Mouse (Mus musculus): Measurements from ENCODE around the gene Rassf3. TPM values are rescaled to one million over a fixed set of nuclear protein-coding genes. Genes with fewer than 3 reads are reported as not detected.
A peak's percentile ranks its signal among the peaks of the same experiment; 100 is the strongest.

The Rassf3 gene
- total and polyA plus RNA-seq, 2 experiments from 2014 or later = 23.4 to 27.9 TPM

DNA sequence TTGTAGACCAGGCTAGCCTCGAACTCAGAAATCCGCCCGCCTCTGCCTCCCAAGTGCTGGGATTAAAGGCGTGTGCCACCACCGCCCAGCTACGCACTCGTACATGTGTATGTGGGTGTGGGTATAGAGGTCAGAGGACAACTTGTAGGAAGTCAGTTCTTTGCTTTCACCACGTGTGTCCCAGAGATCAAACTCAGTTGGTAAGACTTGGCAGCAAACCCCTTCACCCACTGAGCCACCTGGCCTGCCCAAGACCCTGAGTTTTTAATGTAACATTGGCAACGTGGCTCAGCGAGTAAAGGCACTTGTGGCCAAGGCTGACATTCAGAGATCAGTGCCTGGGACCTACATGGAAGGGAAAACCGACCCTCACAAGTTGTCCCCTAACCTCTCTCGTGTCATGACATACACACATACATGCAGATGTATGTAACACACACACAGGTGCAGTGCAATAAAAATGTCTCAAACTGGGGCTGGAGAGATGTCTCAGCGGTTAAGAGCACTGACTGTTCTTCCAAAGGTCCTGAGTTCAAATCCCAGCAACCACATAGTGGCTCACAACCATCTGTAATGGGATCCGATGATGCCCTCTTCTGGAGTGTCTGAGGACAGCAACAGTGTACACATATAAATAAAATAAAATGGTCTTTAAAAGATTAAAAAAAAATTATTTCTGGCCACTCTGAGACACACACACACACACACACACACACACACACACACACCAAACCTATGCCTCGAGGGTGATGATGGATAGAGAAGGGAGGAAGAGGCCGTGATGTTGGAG lies 31.8 kb upstream of the Rassf3 start:
- 89% methylated on average over 15 of the region's 16 CpGs for WGBS
- H3K4me3 ChIP-seq (ENCODE audit: low read depth, low read length) = no peak overlapping the region
- no peak overlapping the region for H3K4me2 ChIP-seq (ENCODE audit: low read depth, low read length)
- TF ChIP-seq CTCF (IDR thresholded peaks at IDR 0.05; ENCODE audit: low read depth) (no peak), EP300 (IDR thresholded peaks at IDR 0.05; ENCODE audit: low read depth) (no peak)
- no peak overlapping the region for H3K9ac ChIP-seq (replicated peaks; ENCODE audit: low read depth, low read length)
- no peaks in the 10 kb centered on the region for H3K27me3 ChIP-seq (ENCODE audit: control insufficient read depth, insufficient read depth, low read length)
- H3K27ac ChIP-seq (ENCODE audit: low read depth) = no peak overlapping the region
- no peak for ATAC-seq (ENCODE audit: insufficient read depth, low read depth)
- no peaks in the 10 kb centered on the region for H3K36me3 ChIP-seq (replicated peaks; ENCODE audit: control insufficient read depth, insufficient read depth, low read length)
- no peak for DNase-seq (ENCODE audit: low spot score)
- H3K4me1 ChIP-seq (ENCODE audit: control insufficient read depth, insufficient read depth) = peaks cover 19% of the 10 kb centered on the region
- H3K9me3 ChIP-seq (replicated peaks; ENCODE audit: control insufficient read depth, low read length) = no peaks in the 10 kb centered on the region

DNA sequence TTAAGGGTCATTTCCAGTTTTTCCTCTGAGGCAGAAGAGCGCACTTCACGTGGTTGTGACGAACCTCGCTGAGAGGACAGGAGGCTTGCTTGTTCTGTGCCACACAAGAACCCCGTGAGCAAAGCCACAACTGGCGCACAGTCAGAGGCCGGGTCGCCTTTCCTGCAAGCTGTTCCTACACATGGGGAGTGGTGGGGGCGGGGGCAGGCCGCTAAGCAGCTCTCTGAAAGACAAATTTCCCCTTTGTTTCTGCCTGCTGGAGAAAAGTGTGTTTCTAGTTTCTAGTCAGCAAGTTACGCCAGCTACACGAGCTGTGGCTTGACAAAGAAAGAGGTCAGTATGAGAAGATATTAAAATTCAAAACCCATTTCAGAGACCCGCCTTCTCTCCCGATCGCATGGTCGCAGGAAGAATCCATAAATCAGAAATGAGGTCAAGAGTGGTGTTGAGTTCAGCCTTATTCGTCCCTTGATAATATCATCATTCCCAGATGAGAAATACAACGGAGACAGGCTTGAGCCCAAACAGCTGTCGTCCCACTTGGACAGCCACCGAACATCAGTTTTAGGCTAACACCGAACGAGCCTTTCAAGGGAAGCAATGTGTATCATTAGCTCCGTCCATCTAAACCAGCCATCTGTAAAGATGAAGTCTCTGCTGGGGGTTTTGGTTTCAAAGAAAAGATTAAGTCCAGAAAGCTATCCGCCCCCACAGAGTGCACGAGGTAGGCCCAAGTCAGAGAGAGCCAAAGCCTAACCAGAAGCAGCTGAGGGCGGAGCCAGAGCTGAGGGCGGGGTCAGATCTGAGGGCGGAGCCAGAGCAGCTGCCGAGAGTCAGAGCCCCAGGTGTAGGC lies 30.8 kb upstream of the Rassf3 start:
- no peaks in the 10 kb centered on the region for H3K27me3 ChIP-seq (ENCODE audit: control insufficient read depth, insufficient read depth, low read length)
- peak overlapping the region; percentile 49; the same call in 1 of the 2 replicates for H3K27ac ChIP-seq (ENCODE audit: low read depth)
- peaks cover 19% of the 10 kb centered on the region for H3K4me1 ChIP-seq (ENCODE audit: control insufficient read depth, insufficient read depth)
- H3K4me2 ChIP-seq (ENCODE audit: low read depth, low read length) = no peak overlapping the region
- H3K9me3 ChIP-seq (replicated peaks; ENCODE audit: control insufficient read depth, low read length) = no peaks in the 10 kb centered on the region
- H3K9ac ChIP-seq (replicated peaks; ENCODE audit: low read depth, low read length) = no peak overlapping the region
- WGBS = 60% methylated on average over 29 of the region's 29 CpGs
- TF ChIP-seq EP300 (IDR thresholded peaks at IDR 0.05; ENCODE audit: low read depth) (no peak), CTCF (IDR thresholded peaks at IDR 0.05; ENCODE audit: low read depth) (no peak)
- no peaks in the 10 kb centered on the region for H3K36me3 ChIP-seq (replicated peaks; ENCODE audit: control insufficient read depth, insufficient read depth, low read length)
- DNase-seq (ENCODE audit: low spot score) (peak; percentile 26), ATAC-seq (ENCODE audit: insufficient read depth, low read depth) (no peak)
- no peak overlapping the region for H3K4me3 ChIP-seq (ENCODE audit: low read depth, low read length)

DNA sequence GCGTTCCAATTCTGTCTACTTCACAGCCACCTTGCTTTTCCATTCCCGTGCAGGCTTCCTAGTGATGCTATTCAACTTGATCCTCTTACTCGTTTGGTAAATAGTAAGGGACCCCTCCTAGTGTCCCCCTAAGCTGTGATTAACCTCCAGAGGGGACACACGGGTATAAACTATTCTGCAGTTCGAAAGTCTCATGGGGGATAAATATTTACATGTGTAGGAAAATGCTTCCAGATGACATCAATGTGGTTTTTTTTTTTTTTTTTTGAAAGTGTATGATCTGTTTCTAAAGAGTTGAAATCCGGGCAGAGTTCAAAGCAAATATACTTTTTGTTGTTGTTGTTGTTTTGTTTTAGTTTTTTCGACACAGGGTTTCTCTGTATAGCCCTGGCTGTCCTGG lies 29.8 kb upstream of the Rassf3 start:
- peak overlapping the region; percentile 72 for H3K27ac ChIP-seq (ENCODE audit: low read depth)
- peak overlapping the region; percentile 51 for H3K4me3 ChIP-seq (ENCODE audit: low read depth, low read length)
- peaks cover 17% of the 10 kb centered on the region for H3K4me1 ChIP-seq (ENCODE audit: control insufficient read depth, insufficient read depth)
- no peak for ATAC-seq (ENCODE audit: insufficient read depth, low read depth)
- TF ChIP-seq EP300 (IDR thresholded peaks at IDR 0.05; ENCODE audit: low read depth) (no peak), CTCF (IDR thresholded peaks at IDR 0.05; ENCODE audit: low read depth) (no peak)
- H3K9ac ChIP-seq (replicated peaks; ENCODE audit: low read depth, low read length) = no peak overlapping the region
- H3K36me3 ChIP-seq (replicated peaks; ENCODE audit: control insufficient read depth, insufficient read depth, low read length) = no peaks in the 10 kb centered on the region
- no peaks in the 10 kb centered on the region for H3K9me3 ChIP-seq (replicated peaks; ENCODE audit: control insufficient read depth, low read length)
- peak overlapping the region; percentile 71 for H3K4me2 ChIP-seq (ENCODE audit: low read depth, low read length)
- WGBS = 51% methylated on average over 7 of the region's 7 CpGs
- no peaks in the 10 kb centered on the region for H3K27me3 ChIP-seq (ENCODE audit: control insufficient read depth, insufficient read depth, low read length)
- DNase-seq (ENCODE audit: low spot score) = no peak

DNA sequence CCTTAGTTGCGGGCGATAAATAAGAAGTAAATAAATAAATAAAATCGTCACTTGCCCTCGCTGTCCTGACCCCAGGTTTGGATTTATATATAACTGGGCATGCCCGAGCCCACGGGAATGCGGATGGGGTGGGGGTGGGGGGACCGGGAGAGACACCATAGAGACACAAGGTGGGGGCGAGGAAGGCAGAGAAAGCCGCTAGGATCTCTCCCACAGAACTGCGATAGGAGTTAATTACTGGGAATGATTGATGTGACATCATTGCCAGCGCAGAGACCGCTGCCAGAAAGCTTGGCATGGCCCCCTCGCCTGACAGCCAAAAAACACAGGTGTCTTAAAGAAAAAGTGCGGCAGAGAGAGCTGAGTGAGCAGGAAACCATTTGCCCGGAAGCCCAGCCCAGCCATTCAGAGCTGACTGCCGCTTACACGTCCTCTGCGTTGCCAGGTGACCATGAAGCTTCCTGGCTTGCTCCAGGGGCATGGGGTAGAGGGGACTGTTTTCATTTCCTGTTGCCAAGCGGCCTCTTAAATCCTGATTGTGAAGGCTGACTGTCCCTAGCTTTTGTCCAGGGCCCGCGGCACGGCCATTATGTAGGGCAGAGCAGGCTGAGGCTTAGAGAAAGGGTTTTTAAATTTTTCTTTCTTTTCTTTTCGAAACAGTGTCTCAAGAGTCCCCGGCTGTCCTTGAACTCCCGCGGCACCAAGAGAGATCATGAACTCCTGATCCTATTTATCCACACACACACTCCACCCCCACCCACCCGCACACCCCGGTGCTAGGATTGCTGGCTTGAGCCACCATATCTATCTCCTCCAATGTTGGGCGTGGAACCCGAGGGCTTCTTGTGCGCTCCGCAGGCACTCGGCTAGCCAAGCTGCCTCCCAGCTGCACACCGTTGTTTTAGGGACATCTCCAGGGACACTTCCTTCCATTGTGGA lies 29.1 kb upstream of the Rassf3 start:
- ATAC-seq (ENCODE audit: insufficient read depth, low read depth) (peak; percentile 89), DNase-seq (ENCODE audit: low spot score) (peak; percentile 83)
- TF ChIP-seq EP300 (IDR thresholded peaks at IDR 0.05; ENCODE audit: low read depth) (no peak), CTCF (IDR thresholded peaks at IDR 0.05; ENCODE audit: low read depth) (no peak)
- H3K9ac ChIP-seq (replicated peaks; ENCODE audit: low read depth, low read length) = peak overlapping the region; percentile 43
- H3K36me3 ChIP-seq (replicated peaks; ENCODE audit: control insufficient read depth, insufficient read depth, low read length) = no peaks in the 10 kb centered on the region
- H3K4me1 ChIP-seq (ENCODE audit: control insufficient read depth, insufficient read depth) = peaks cover 12% of the 10 kb centered on the region
- no peaks in the 10 kb centered on the region for H3K27me3 ChIP-seq (ENCODE audit: control insufficient read depth, insufficient read depth, low read length)
- H3K4me3 ChIP-seq (ENCODE audit: low read depth, low read length) = peak overlapping the region; percentile 51
- no peaks in the 10 kb centered on the region for H3K9me3 ChIP-seq (replicated peaks; ENCODE audit: control insufficient read depth, low read length)
- peak overlapping the region; percentile 71 for H3K4me2 ChIP-seq (ENCODE audit: low read depth, low read length)
- H3K27ac ChIP-seq (ENCODE audit: low read depth) = peak overlapping the region; percentile 72
- WGBS = 19% methylated on average over 35 of the region's 35 CpGs

DNA sequence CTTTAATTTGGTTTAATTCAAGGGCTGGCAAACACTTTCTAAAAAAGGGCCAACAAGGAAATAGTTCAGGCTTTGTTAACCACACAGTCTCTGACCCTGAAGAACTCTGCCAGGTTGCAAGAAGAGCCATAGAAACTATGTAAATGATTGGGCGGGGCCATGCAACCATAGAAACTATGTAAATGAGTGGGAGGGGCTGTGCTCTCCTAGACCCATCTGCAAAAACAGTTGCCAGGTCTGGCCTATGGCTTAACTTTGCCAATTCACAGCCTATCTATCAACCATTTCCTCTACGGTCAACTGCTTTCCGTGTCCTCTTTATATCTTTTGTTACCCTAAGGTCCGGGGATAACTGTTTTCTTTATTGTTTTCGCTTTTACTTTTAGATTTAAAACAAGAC lies 25.0 kb upstream of the Rassf3 start:
- Histone ChIP-seq H3K4me1 (ENCODE audit: control insufficient read depth, insufficient read depth) (0 out of 2 replicates have a peak, but pooled peaks cover 5% of the 10 kb centered on the region), H3K9me3 (replicated peaks; ENCODE audit: control insufficient read depth, low read length) (no peaks in the 10 kb centered on the region), H3K4me2 (ENCODE audit: low read depth, low read length) (no peak overlapping the region), H3K27me3 (ENCODE audit: control insufficient read depth, insufficient read depth, low read length) (no peaks in the 10 kb centered on the region), H3K4me3 (ENCODE audit: low read depth, low read length) (no peak overlapping the region), H3K27ac (ENCODE audit: low read depth) (no peak overlapping the region), H3K9ac (replicated peaks; ENCODE audit: low read depth, low read length) (no peak overlapping the region), H3K36me3 (replicated peaks; ENCODE audit: control insufficient read depth, insufficient read depth, low read length) (no peaks in the 10 kb centered on the region)
- no peak for DNase-seq (ENCODE audit: low spot score)
- 58% methylated on average over 5 of the region's 5 CpGs for WGBS
- no peak for TF ChIP-seq EP300 (IDR thresholded peaks at IDR 0.05; ENCODE audit: low read depth)
- TF ChIP-seq CTCF (IDR thresholded peaks at IDR 0.05; ENCODE audit: low read depth) = no peak
- no peak for ATAC-seq (ENCODE audit: insufficient read depth, low read depth)
